ENCODE assay signal across 8 mouse cellular contexts in genomic region chr17:55892406-55892955, GRCm38 (mm10). TPM values are rescaled to one million over a fixed set of nuclear protein-coding genes. Genes with fewer than 3 reads are reported as not detected.
DNase-seq lines count a peak whose midpoint lies in the region; ATAC-seq and TF ChIP-seq lines count a peak whose summit lies in the region.
"Not testable (repeated sequence)": the region's sequence is repeated elsewhere in the genome, so short reads cannot be mapped to it uniquely, and the experiment has no call there.

No protein-coding gene starts in this region.

- H3K4me3 ChIP-seq in forebrain, embryonic 14.5 days (ENCODE audit: low read depth, low read length), result peak overlapping the region; percentile 37
- peak overlapping the region; percentile 43 for H3K4me3 ChIP-seq in hindbrain, embryonic 11.5 days (ENCODE audit: low read depth, low read length)
- peak overlapping the region; percentile 66 for H3K4me3 ChIP-seq in liver, embryonic 16.5 days (ENCODE audit: low read depth, low read length)
- H3K4me3 ChIP-seq in midbrain, postnatal 0 days (ENCODE audit: low read depth, low read length), result peak overlapping the region; percentile 39
- H3K4me3 ChIP-seq in stomach, embryonic 16.5 days (replicated peaks; ENCODE audit: low read length), result peak overlapping the region; percentile 55

- not testable (repeated sequence) for H3K27ac ChIP-seq in forebrain, embryonic 14.5 days (ENCODE audit: low read depth, low read length); hindbrain, embryonic 11.5 days (ENCODE audit: low read depth, low read length); midbrain, postnatal 0 days (ENCODE audit: low read depth, low read length)
- peak overlapping the region; percentile 75; the same call in 1 of the 2 replicates for H3K27ac ChIP-seq in liver, embryonic 16.5 days (ENCODE audit: low read length)
- peak overlapping the region; percentile 41 for H3K27ac ChIP-seq in stomach, embryonic 16.5 days (ENCODE audit: low read length)

- H3K4me1 ChIP-seq in forebrain, embryonic 14.5 days (ENCODE audit: control insufficient read depth, insufficient read depth, low read length); hindbrain, embryonic 11.5 days (replicated peaks; ENCODE audit: control insufficient read depth, insufficient read depth, low read length); liver, embryonic 16.5 days (ENCODE audit: control insufficient read depth, low read depth, low read length); midbrain, postnatal 0 days (ENCODE audit: insufficient read depth, low read length); stomach, embryonic 16.5 days (ENCODE audit: control insufficient read depth, insufficient read depth, low read length): not testable (repeated sequence)

- TF ChIP-seq CTCF in midbrain, postnatal 0 days (IDR thresholded peaks at IDR 0.05), result not testable (repeated sequence)

- WGBS in forebrain, embryonic 14.5 days, result 10% methylated on average over 6 of the region's 8 CpGs
- WGBS in hindbrain, embryonic 11.5 days, result 18% methylated on average over 6 of the region's 8 CpGs
- 6% methylated on average over 6 of the region's 8 CpGs for WGBS in liver, embryonic 16.5 days (ENCODE audit: insufficient replicate concordance)
- 13% methylated on average over 6 of the region's 8 CpGs for WGBS in midbrain, postnatal 0 days
- WGBS in stomach, embryonic 16.5 days, result 7% methylated on average over 6 of the region's 8 CpGs

- peak overlapping the region; percentile 47 for H3K9ac ChIP-seq in forebrain, embryonic 14.5 days (ENCODE audit: low read length)
- 0 out of 2 replicates have a peak overlapping the region, but pooled peaks have one; percentile 31 for H3K9ac ChIP-seq in hindbrain, embryonic 11.5 days (ENCODE audit: low read depth, low read length)
- H3K9ac ChIP-seq in liver, embryonic 16.5 days (ENCODE audit: low read depth, low read length), result peak overlapping the region; percentile 47
- H3K9ac ChIP-seq in midbrain, postnatal 0 days (replicated peaks; ENCODE audit: low read length, poor library complexity, severe bottlenecking), result not testable (repeated sequence)
- H3K9ac ChIP-seq in stomach, embryonic 16.5 days (ENCODE audit: low read length), result peak overlapping the region; percentile 54; the same call in 1 of the 2 replicates

- not testable (repeated sequence) for H3K9me3 ChIP-seq in forebrain, embryonic 14.5 days (replicated peaks; ENCODE audit: control insufficient read depth, low read length); hindbrain, embryonic 11.5 days (ENCODE audit: control insufficient read depth, low read length); liver, embryonic 16.5 days (replicated peaks; ENCODE audit: control insufficient read depth, low read length); midbrain, postnatal 0 days (ENCODE audit: low read length); stomach, embryonic 16.5 days (replicated peaks; ENCODE audit: control insufficient read depth, low read length)

- H3K27me3 ChIP-seq in forebrain, embryonic 14.5 days (replicated peaks; ENCODE audit: control insufficient read depth, insufficient read depth, low read length); hindbrain, embryonic 11.5 days (ENCODE audit: control insufficient read depth, insufficient read depth, low read length); liver, embryonic 16.5 days (ENCODE audit: control insufficient read depth, insufficient read depth, low read depth, low read length); midbrain, postnatal 0 days (ENCODE audit: insufficient read depth, low read length); stomach, embryonic 16.5 days (ENCODE audit: control insufficient read depth, insufficient read depth, low read length): not testable (repeated sequence)

- ATAC-seq in forebrain, embryonic 14.5 days; hindbrain, embryonic 11.5 days (ENCODE audit: low FRiP score); liver, embryonic 16.5 days (ENCODE audit: low read depth); midbrain, postnatal 0 days (ENCODE audit: low FRiP score); stomach, embryonic 16.5 days (ENCODE audit: insufficient read depth, low FRiP score): not testable (repeated sequence)

- peak overlapping the region; percentile 48 for H3K4me2 ChIP-seq in forebrain, embryonic 14.5 days (ENCODE audit: low read length)
- peak overlapping the region; percentile 35; the same call in 1 of the 2 replicates for H3K4me2 ChIP-seq in hindbrain, embryonic 11.5 days (replicated peaks; ENCODE audit: low read depth, low read length)
- peak overlapping the region; percentile 65 for H3K4me2 ChIP-seq in liver, embryonic 16.5 days (ENCODE audit: low read depth, low read length)
- H3K4me2 ChIP-seq in midbrain, postnatal 0 days (ENCODE audit: low read depth, low read length, poor library complexity, severe bottlenecking), result peak overlapping the region; percentile 37
- H3K4me2 ChIP-seq in stomach, embryonic 16.5 days (ENCODE audit: low read depth, low read length), result peak overlapping the region; percentile 59

- peak; percentile 15 to 16 for DNase-seq in CD8-positive naive resting alpha-beta T cell, adult 2 months (ENCODE audit: low read depth in 2 of 2, low spot score in 2 of 2)
- peak; percentile 74 for DNase-seq in cerebellum, adult 9-10 months
- DNase-seq in forebrain, embryonic 14.5 days (ENCODE audit: low spot score); midbrain, postnatal 0 days (ENCODE audit: low spot score): not testable (repeated sequence)
- DNase-seq in hindbrain, embryonic 11.5 days (ENCODE audit: low spot score), result peak; percentile 16
- peak; percentile 21 for DNase-seq in kidney, postnatal 10 days

- H3K36me3 ChIP-seq in forebrain, embryonic 14.5 days (ENCODE audit: control insufficient read depth, insufficient read depth, low read length); hindbrain, embryonic 11.5 days (ENCODE audit: control insufficient read depth, insufficient read depth, low read length); liver, embryonic 16.5 days (ENCODE audit: control insufficient read depth, insufficient read depth); midbrain, postnatal 0 days (ENCODE audit: insufficient read depth, low read length): not testable (repeated sequence)
- H3K36me3 ChIP-seq in stomach, embryonic 16.5 days (ENCODE audit: control insufficient read depth, insufficient read depth, low read length), result peaks cover 13% of the 10 kb centered on the region; the same call in 1 of the 2 replicates

RNA-seq across cellular contexts. Expression of gene Zfp959, which starts 0.6 kb away (rescaled TPM):
- polyA plus RNA-seq in forebrain, embryonic 14.5 days (2014; fragmentation: Nextera tagmentation; extraction: Ambion mirVana), result 16.1 and 16.9 TPM in 2 replicates
- polyA plus RNA-seq in hindbrain, embryonic 11.5 days (2014; fragmentation: Nextera tagmentation; extraction: Ambion mirVana), result 11.9 and 13.4 TPM in 2 replicates
- 6.1 and 7.2 TPM in 2 replicates for polyA plus RNA-seq in liver, embryonic 16.5 days (2015; fragmentation: Nextera tagmentation; extraction: Ambion mirVana)
- total RNA-seq in midbrain, postnatal 0 days (2014; rRNA removed), result 7.0 and 9.6 TPM in 2 replicates
- polyA plus RNA-seq in midbrain, postnatal 0 days (2015; fragmentation: Nextera tagmentation; extraction: Ambion mirVana), result 7.2 and 9.1 TPM in 2 replicates
- polyA plus RNA-seq in stomach, embryonic 16.5 days (2015; fragmentation: Nextera tagmentation; extraction: Ambion mirVana), result 12.6 and 13.2 TPM in 2 replicates

RNA-seq across cellular contexts. Expression of gene Zfp119a, which starts 13.8 kb away (rescaled TPM):
- polyA plus RNA-seq in forebrain, embryonic 14.5 days (2014; fragmentation: Nextera tagmentation; extraction: Ambion mirVana), result 9.9 and 12.5 TPM in 2 replicates
- 10.0 and 12.3 TPM in 2 replicates for polyA plus RNA-seq in hindbrain, embryonic 11.5 days (2014; fragmentation: Nextera tagmentation; extraction: Ambion mirVana)
- polyA plus RNA-seq in liver, embryonic 16.5 days (2015; fragmentation: Nextera tagmentation; extraction: Ambion mirVana), result 2.8 and 2.9 TPM in 2 replicates
- total RNA-seq in midbrain, postnatal 0 days (2014; rRNA removed), result 4.3 and 10.4 TPM in 2 replicates
- polyA plus RNA-seq in midbrain, postnatal 0 days (2015; fragmentation: Nextera tagmentation; extraction: Ambion mirVana), result 5.6 and 7.2 TPM in 2 replicates
- 9.0 and 10.7 TPM in 2 replicates for polyA plus RNA-seq in stomach, embryonic 16.5 days (2015; fragmentation: Nextera tagmentation; extraction: Ambion mirVana)

RNA-seq across cellular contexts. Expression of gene Zfp119b, which starts 56.8 kb away (rescaled TPM):
- polyA plus RNA-seq in forebrain, embryonic 14.5 days (2014; fragmentation: Nextera tagmentation; extraction: Ambion mirVana), result 9.8 and 10.3 TPM in 2 replicates
- polyA plus RNA-seq in hindbrain, embryonic 11.5 days (2014; fragmentation: Nextera tagmentation; extraction: Ambion mirVana), result 6.3 and 6.7 TPM in 2 replicates
- 2.5 and 2.8 TPM in 2 replicates for polyA plus RNA-seq in liver, embryonic 16.5 days (2015; fragmentation: Nextera tagmentation; extraction: Ambion mirVana)
- total RNA-seq in midbrain, postnatal 0 days (2014; rRNA removed), result 2.8 and 3.5 TPM in 2 replicates
- polyA plus RNA-seq in midbrain, postnatal 0 days (2015; fragmentation: Nextera tagmentation; extraction: Ambion mirVana), result 5.7 and 6.6 TPM in 2 replicates
- polyA plus RNA-seq in stomach, embryonic 16.5 days (2015; fragmentation: Nextera tagmentation; extraction: Ambion mirVana), result 6.0 and 6.2 TPM in 2 replicates

RNA-seq across cellular contexts. Expression of gene Ebi3, which starts 60.0 kb away (rescaled TPM):
- polyA plus RNA-seq in forebrain, embryonic 14.5 days (2014; fragmentation: Nextera tagmentation; extraction: Ambion mirVana), result 2.6 and 3.8 TPM in 2 replicates
- 2.2 and 3.1 TPM in 2 replicates for polyA plus RNA-seq in hindbrain, embryonic 11.5 days (2014; fragmentation: Nextera tagmentation; extraction: Ambion mirVana)
- polyA plus RNA-seq in liver, embryonic 16.5 days (2015; fragmentation: Nextera tagmentation; extraction: Ambion mirVana), result 7.6 and 9.8 TPM in 2 replicates
- 2.5 and 3.0 TPM in 2 replicates for total RNA-seq in midbrain, postnatal 0 days (2014; rRNA removed)
- polyA plus RNA-seq in midbrain, postnatal 0 days (2015; fragmentation: Nextera tagmentation; extraction: Ambion mirVana), result 7.4 and 8.2 TPM in 2 replicates
- 4.0 and 4.7 TPM in 2 replicates for polyA plus RNA-seq in stomach, embryonic 16.5 days (2015; fragmentation: Nextera tagmentation; extraction: Ambion mirVana)
